ENCODE assay signal across 11 mouse cellular contexts in genomic region chr6:89280555-89280954, GRCm38 (mm10).
A peak's percentile ranks its signal among the peaks of the same experiment; 100 is the strongest.
DNase-seq lines count a peak whose midpoint lies in the region; ATAC-seq lines count a peak whose summit lies in the region.
"Had no signal": no experiment of that assay in that cellular context is flagged by ENCODE, and none has a peak within 500 bp of the region (broad histone marks: within the 10 kb centered on the region; RNA-seq: fewer than 3 reads in every experiment).

No protein-coding gene starts in this region.

- H3K4me1 ChIP-seq in midbrain, embryonic 13.5 days (replicated peaks) = peaks cover 18% of the 10 kb centered on the region
- peaks cover 9% of the 10 kb centered on the region for H3K4me1 ChIP-seq in midbrain, embryonic 14.5 days (ENCODE audit: control insufficient read depth, insufficient read depth, low read length)

- 89% methylated on average over 4 of the region's 4 CpGs for WGBS in midbrain, embryonic 13.5 days
- WGBS in midbrain, embryonic 14.5 days = 87% methylated on average over 4 of the region's 4 CpGs

- H3K9me3 ChIP-seq in midbrain, embryonic 13.5 days = no peaks in the 10 kb centered on the region; the same call in 1 of the 2 replicates
- H3K9me3 ChIP-seq in midbrain, embryonic 14.5 days (ENCODE audit: control insufficient read depth, low read length) = 0 out of 2 replicates have a peak, but pooled peaks cover 3% of the 10 kb centered on the region
- H3K9me3 ChIP-seq: limb, embryonic 15.5 days; neural tube, embryonic 13.5 days had no signal

- H3K27ac ChIP-seq in midbrain, embryonic 13.5 days = no peak overlapping the region
- H3K27ac ChIP-seq in midbrain, embryonic 14.5 days (replicated peaks; ENCODE audit: low read depth, low read length) = no peak overlapping the region
- H3K27ac ChIP-seq: limb, embryonic 15.5 days had no signal

- no peak overlapping the region for H3K4me3 ChIP-seq in midbrain, embryonic 13.5 days (replicated peaks)
- H3K4me3 ChIP-seq in midbrain, embryonic 14.5 days (replicated peaks; ENCODE audit: low read depth, low read length) = no peak overlapping the region
- H3K4me3 ChIP-seq: limb, embryonic 15.5 days; neural tube, embryonic 13.5 days had no signal

- no peaks in the 10 kb centered on the region for H3K36me3 ChIP-seq in midbrain, embryonic 13.5 days
- no peaks in the 10 kb centered on the region for H3K36me3 ChIP-seq in midbrain, embryonic 14.5 days (ENCODE audit: control insufficient read depth, insufficient read depth, low read length)
- H3K36me3 ChIP-seq: limb, embryonic 15.5 days; neural tube, embryonic 13.5 days had no signal

- no peak overlapping the region for H3K9ac ChIP-seq in midbrain, embryonic 13.5 days (replicated peaks)
- no peak overlapping the region for H3K9ac ChIP-seq in midbrain, embryonic 14.5 days (replicated peaks; ENCODE audit: low read length)
- H3K9ac ChIP-seq: limb, embryonic 15.5 days; neural tube, embryonic 13.5 days had no signal

- intact Hi-C loops in heart, postnatal 10 days (cut with DNase I) = no loop called here

- no peak overlapping the region for H3K4me2 ChIP-seq in midbrain, embryonic 13.5 days (replicated peaks)
- H3K4me2 ChIP-seq in midbrain, embryonic 14.5 days (ENCODE audit: low read length) = no peak overlapping the region
- H3K4me2 ChIP-seq: limb, embryonic 15.5 days; neural tube, embryonic 13.5 days had no signal

- H3K27me3 ChIP-seq in midbrain, embryonic 13.5 days = peaks cover 4% of the 10 kb centered on the region; the same call in 1 of the 2 replicates
- no peaks in the 10 kb centered on the region for H3K27me3 ChIP-seq in midbrain, embryonic 14.5 days (ENCODE audit: control insufficient read depth, insufficient read depth, low read length)
- H3K27me3 ChIP-seq: limb, embryonic 15.5 days had no signal

- DNase-seq in adrenal gland, postnatal 10 days = peak; percentile 33
- no peak for DNase-seq in adrenal gland, adult 8-10 months
- DNase-seq in midbrain, embryonic 14.5 days = no peak
- peak; percentile 35 to 41 for DNase-seq in heart, postnatal 10 days
- DNase-seq in ovary, postnatal 14 days (ENCODE audit: low spot score) = no peak
- no peak for DNase-seq in right cerebral cortex, adult 2 months (ENCODE audit: low spot score in 2 of 2)
- DNase-seq: cerebellum, postnatal 14 days had no signal

- 0 out of 2 replicates have a peak, but pooled peaks have one; percentile 4 for ATAC-seq in midbrain, embryonic 13.5 days
- ATAC-seq in midbrain, embryonic 14.5 days (ENCODE audit: low FRiP score, low TSS enrichment) = no peak
- ATAC-seq in neutrophil, adult 5-6 weeks (ENCODE audit: extremely low read depth, insufficient number of reproducible peaks, low FRiP score, poor library complexity, severe bottlenecking) = peak; percentile 71

Comparison
In these comparisons a context has a peak if more than half of its experiments do, and no peak if none do; other contexts are left out.
1. DNase-seq: peak in adrenal gland, postnatal 10 days (single experiment) and heart, postnatal 10 days (2 of 2); none in adrenal gland, adult 8-10 months (single experiment), midbrain, embryonic 14.5 days (single experiment), ovary, postnatal 14 days (single experiment) and right cerebral cortex, adult 2 months (0 of 2).